Mouse (Mus musculus) sigmoid colon, adult 10 weeks (tissue): ENCODE measurements around the gene Mphosph9. TPM values are rescaled to one million over a fixed set of nuclear protein-coding genes. Genes with fewer than 3 reads are reported as not detected.

Experiments
- polyA plus RNA-seq: library from polyadenylated mRNA; stranded (reverse); fragments of 350-450 nt; fragmentation: Illumina TruSeq; extraction: RNeasy Lipid Tissue Mini Kit (QIAGEN cat#74804); gene quantifications from one replicate; pipeline ENCODE4 v1.2.3, GENCODE M21; 2014; ENCODE audit warnings: low read depth, low replicate concordance

The Mphosph9 gene
- 9.0 TPM for polyA plus RNA-seq

DNA sequence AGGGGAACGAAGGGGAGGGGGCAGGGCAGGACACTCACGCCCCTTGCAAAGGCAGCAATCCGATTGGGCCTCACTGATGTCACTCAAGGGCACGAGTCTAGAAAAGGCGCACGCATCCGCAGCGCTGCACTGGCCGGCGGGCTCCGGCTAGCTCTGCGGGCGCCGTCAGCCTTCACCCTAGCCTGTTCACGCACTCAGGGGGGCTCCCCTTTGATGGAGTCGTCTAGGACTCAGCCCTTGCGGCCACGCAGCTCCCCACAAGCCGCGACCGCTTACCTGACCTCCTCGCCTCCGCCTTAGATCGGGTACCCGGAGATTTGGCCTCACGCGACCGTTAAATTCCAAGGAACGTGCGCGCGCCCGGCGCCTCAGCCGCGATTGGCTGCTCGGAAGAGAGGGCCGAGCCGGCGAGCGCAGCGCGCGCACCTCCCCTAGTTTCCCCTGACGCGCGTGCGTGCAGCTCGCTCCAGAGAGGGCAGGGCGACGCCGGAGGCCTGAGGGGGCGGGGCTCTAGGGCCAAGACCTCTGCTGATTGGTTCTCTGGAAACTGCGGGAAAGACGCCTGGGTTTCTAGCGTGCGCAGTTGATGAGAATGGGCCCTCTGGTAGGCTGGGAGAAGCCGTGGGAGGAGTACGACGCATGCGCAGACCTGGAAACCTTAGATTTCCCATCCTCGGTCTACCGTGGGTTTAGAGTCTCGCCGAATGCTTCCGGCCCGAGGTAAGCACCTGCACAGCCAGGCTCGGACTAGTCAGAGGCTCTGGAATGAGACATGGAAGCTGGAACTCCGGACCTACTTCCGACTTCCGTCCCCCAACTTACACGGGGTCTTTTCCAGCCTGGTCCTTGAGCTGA is at the start of gene Mphosph9, which contains the start of gene 2810006K23Rik:
Gene Mphosph9 (minus strand): TSS at position 463 of the 855 bp plus-strand sequence.
Gene 2810006K23Rik (plus strand): TSS at position 580 of the 855 bp plus-strand sequence.

DNA sequence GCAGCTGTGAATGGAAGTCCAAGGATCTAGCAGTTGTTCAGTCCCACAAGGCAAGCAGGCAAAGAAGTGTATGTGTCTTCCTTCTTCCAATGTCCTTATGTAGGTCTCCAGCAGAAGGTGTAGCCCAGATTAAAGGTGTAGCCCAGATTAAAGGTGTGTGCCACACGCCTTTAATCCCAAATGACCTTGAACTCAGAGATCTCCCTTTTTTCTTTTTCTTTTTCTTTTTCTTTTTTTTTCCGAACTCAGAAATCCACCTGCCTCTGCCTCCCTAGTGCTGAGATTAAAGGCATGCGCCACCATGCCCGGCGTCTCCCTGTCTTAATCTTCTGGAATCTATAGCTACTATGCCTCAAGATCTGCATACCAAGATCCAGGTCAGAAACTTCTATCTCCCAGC is 35.2 kb upstream of the Mphosph9 start, which contains the start of gene Cdk2ap1:
Gene Cdk2ap1 (minus strand): TSS at position 101 of the 400 bp plus-strand sequence.

DNA sequence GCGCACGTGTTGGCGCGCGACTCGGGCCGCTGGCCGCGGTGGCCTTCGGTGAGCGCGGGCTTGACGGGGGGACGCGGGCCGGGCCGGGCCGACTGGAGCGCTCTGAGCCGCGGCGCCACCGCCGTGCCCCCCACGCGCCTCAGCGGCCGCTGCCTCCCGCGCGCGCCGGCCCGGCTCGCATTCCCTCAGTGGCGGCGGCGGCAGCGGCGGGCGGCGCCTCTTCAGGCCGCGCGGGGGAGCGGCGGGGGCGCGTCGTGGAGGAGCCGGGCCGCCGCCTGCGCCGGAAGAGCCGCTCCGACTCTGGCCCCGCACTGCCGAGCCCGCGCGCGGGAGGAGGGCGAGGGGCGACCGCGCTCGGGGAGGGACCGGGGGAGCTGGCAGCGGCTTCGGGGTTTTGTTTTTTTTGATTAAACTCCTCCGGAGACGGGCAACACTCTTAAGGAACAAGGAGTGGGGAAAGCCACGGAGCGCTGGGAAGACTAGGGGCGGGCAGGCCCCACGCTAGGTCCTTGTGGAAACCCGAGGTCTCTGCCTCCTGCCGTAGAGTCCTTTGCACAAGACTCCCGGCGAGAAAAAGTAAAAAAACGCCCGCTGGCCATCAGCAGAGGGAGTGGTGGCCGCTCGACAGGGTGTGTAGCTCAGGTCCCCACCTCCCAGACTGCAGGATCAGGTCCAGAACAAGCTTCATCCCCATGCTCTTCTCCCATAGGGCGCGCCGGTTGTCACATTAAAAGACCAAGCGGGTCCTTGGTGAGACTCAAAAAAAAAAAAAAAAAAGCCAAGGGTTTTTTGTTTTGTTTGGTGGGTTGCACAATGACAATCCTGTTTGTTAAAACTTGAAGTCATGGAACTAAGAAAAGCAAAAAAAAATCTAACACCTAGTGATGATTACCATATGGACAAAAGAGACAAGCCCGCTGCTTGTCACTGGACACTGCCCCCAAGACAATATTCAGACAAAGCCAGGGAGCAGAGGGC is 77.9 kb downstream of the Mphosph9 start, which contains the start of gene Pitpnm2:
Gene Pitpnm2 (minus strand): TSS at position 147 of the 978 bp plus-strand sequence.

Other genes starting within 250 kb of the Mphosph9 start
- 0.79 TPM for gene Abcb9, start 232.2 kb downstream of the Mphosph9 start, polyA plus RNA-seq
- 1.2 TPM for gene Ogfod2, start 215.7 kb downstream of the Mphosph9 start, polyA plus RNA-seq
- gene Arl6ip4, start 211.9 kb downstream of the Mphosph9 start, polyA plus RNA-seq, result 1.7 TPM
- 1.4 TPM for gene Pitpnm2, start 78.2 kb downstream of the Mphosph9 start, polyA plus RNA-seq
- 12.7 TPM for gene 2810006K23Rik, start 117 bp upstream of the Mphosph9 start, polyA plus RNA-seq
- gene Cdk2ap1, start 35.1 kb upstream of the Mphosph9 start, polyA plus RNA-seq, result 108 TPM
- gene Sbno1, start 98.0 kb upstream of the Mphosph9 start, polyA plus RNA-seq, result 105 TPM
- gene Kmt5a, start 112.0 kb upstream of the Mphosph9 start, polyA plus RNA-seq, result 128 TPM
- gene Rilpl2, start 150.4 kb upstream of the Mphosph9 start, polyA plus RNA-seq, result 0.95 TPM
- gene Snrnp35, start 155.2 kb upstream of the Mphosph9 start, polyA plus RNA-seq, result 1.1 TPM
- 2.4 TPM for gene Rilpl1, start 203.4 kb upstream of the Mphosph9 start, polyA plus RNA-seq
- 1,811 TPM for gene Tmed2, start 212.7 kb upstream of the Mphosph9 start, polyA plus RNA-seq
- 19.1 TPM for gene Ddx55, start 224.9 kb upstream of the Mphosph9 start, polyA plus RNA-seq